Mouse (Mus musculus) liver, embryonic 13.5 days (tissue): ENCODE results near the gene Rbfox2. TPM values are rescaled to one million over a fixed set of nuclear protein-coding genes. Genes with fewer than 3 reads are reported as not detected.
A peak's percentile ranks its signal among the peaks of the same experiment; 100 is the strongest.

Experiments
- ATAC-seq: fragments of 200-750 bp; cut with Nextera tagmentation; 2 replicates; pipeline ENCODE4 v1.8.0; 2017; ENCODE audit warnings: low read depth, mild to moderate bottlenecking, moderate number of reproducible peaks, moderate library complexity
- DNase-seq: peaks from one replicate; pipeline ENCODE4 v3.0.0; 2022
- H3K27ac ChIP-seq: fragments of 300-500 bp; sonication (generic); 2 replicates; pipeline ENCODE4 v1.5.1; 2015; ENCODE audit warnings: moderate library complexity, mild to moderate bottlenecking, inconsistent platforms
- H3K27me3 ChIP-seq: fragments of 300-500 bp; sonication (generic); 2 replicates; pipeline ENCODE4 v1.6.1; 2015; ENCODE audit warnings: mild to moderate bottlenecking, inconsistent platforms
- H3K36me3 ChIP-seq: fragments of 300-500 bp; sonication (generic); 2 replicates; pipeline ENCODE4 v1.6.1; 2015; ENCODE audit warnings: mild to moderate bottlenecking, inconsistent platforms
- H3K4me1 ChIP-seq: fragments of 300-500 bp; sonication (generic); replicated peaks from 2 replicates; pipeline ENCODE4 v1.6.1; 2015; ENCODE audit warnings: inconsistent platforms
- H3K4me2 ChIP-seq: fragments of 300-500 bp; sonication (generic); 2 replicates; pipeline ENCODE4 v1.6.1; 2015; ENCODE audit warnings: inconsistent platforms, mild to moderate bottlenecking, moderate library complexity
- H3K4me3 ChIP-seq: fragments of 300-500 bp; sonication (generic); replicated peaks from 2 replicates; pipeline ENCODE4 v1.5.1; 2015; ENCODE audit warnings: mild to moderate bottlenecking, inconsistent platforms
- H3K9ac ChIP-seq: fragments of 300-500 bp; sonication (generic); 2 replicates; pipeline ENCODE4 v1.6.1; 2015; ENCODE audit warnings: mild to moderate bottlenecking, inconsistent platforms
- H3K9me3 ChIP-seq: fragments of 300-500 bp; sonication (generic); replicated peaks from 2 replicates; pipeline ENCODE4 v1.6.1; 2016; ENCODE audit warnings: inconsistent platforms
- WGBS: fragments of 180-500 bp; shearing (Covaris S2); methylation state at CpG from one replicate; pipeline ENCODE4 v1.1.7; 2015; ENCODE audit not compliant: insufficient replicate concordance; 5-methylcytosine and 5-hydroxymethylcytosine counted together
- polyA plus RNA-seq: library from polyadenylated mRNA; unstranded; fragments of >200 nt; fragmentation: Nextera tagmentation; extraction: Ambion mirVana; gene quantifications from 2 replicates; pipeline ENCODE4 v1.2.1, GENCODE M21; 2015

The Rbfox2 gene
- polyA plus RNA-seq, 1 experiment from 2014 or later: 6.7 TPM

GRCm38 (mm10) chr15:77039211-77039700 is 267.5 kb downstream of the Rbfox2 start:
- H3K9me3 ChIP-seq: no peaks in the 10 kb centered on the region
- peaks cover 5% of the 10 kb centered on the region; the same call in 1 of the 2 replicates for H3K27me3 ChIP-seq
- no peak overlapping the region for H3K4me2 ChIP-seq
- no peaks in the 10 kb centered on the region for H3K36me3 ChIP-seq
- DNase-seq (no peak), ATAC-seq (no peak)
- H3K27ac ChIP-seq: no peak overlapping the region
- WGBS: 67% methylated on average over 8 of the region's 9 CpGs
- no peak overlapping the region for H3K4me3 ChIP-seq
- peaks cover 17% of the 10 kb centered on the region for H3K4me1 ChIP-seq
- no peak overlapping the region for H3K9ac ChIP-seq

- Histone ChIP-seq H3K27me3 (peaks cover 10% of the 10 kb centered on the region), H3K4me2 (no peak overlapping the region), H3K4me3 (no peak overlapping the region), H3K9ac (no peak overlapping the region), H3K27ac (peak overlapping the region; percentile 61), H3K36me3 (no peaks in the 10 kb centered on the region), H3K4me1 (peaks cover 17% of the 10 kb centered on the region), H3K9me3 (no peaks in the 10 kb centered on the region)
- DNase-seq (no peak), ATAC-seq (no peak)
- 21% methylated on average over 11 of the region's 11 CpGs for WGBS
Measured at GRCm38 (mm10) chr15:77037278-77038161, 269.3 kb downstream of the Rbfox2 start.

GRCm38 (mm10) chr15:77036989-77037277 is 269.9 kb downstream of the Rbfox2 start:
- no peak overlapping the region for H3K4me2 ChIP-seq
- 55% methylated on average over 2 of the region's 2 CpGs for WGBS

GRCm38 (mm10) chr15:77036320-77036988 is 270.4 kb downstream of the Rbfox2 start:
- 62% methylated on average over 11 of the region's 11 CpGs for WGBS
- ATAC-seq: no peak
- no peak overlapping the region for H3K9ac ChIP-seq

More at GRCm38 (mm10) chr15:77036989-77037277, 269.9 kb downstream of the Rbfox2 start:
- peak overlapping the region; percentile 61 for H3K27ac ChIP-seq
- peaks cover 10% of the 10 kb centered on the region for H3K27me3 ChIP-seq
- H3K4me1 ChIP-seq: peaks cover 17% of the 10 kb centered on the region
- no peaks in the 10 kb centered on the region for H3K9me3 ChIP-seq
- no peaks in the 10 kb centered on the region for H3K36me3 ChIP-seq
- H3K4me3 ChIP-seq: no peak overlapping the region
- DNase-seq: no peak
- ATAC-seq: no peak
- H3K9ac ChIP-seq: no peak overlapping the region

GRCm38 (mm10) chr15:77035643-77036042 is 271.2 kb downstream of the Rbfox2 start:
- H3K27me3 ChIP-seq: peaks cover 10% of the 10 kb centered on the region
- peaks cover 17% of the 10 kb centered on the region for H3K4me1 ChIP-seq
- no peaks in the 10 kb centered on the region for H3K9me3 ChIP-seq
- WGBS: 53% methylated on average over 3 of the region's 3 CpGs
- no peak for DNase-seq
- H3K27ac ChIP-seq: no peak overlapping the region
- H3K4me3 ChIP-seq: no peak overlapping the region
- no peaks in the 10 kb centered on the region for H3K36me3 ChIP-seq
- ATAC-seq: peak; percentile 46; the same call in 1 of the 2 replicates
- H3K4me2 ChIP-seq: no peak overlapping the region
- H3K9ac ChIP-seq: no peak overlapping the region

More at GRCm38 (mm10) chr15:77036320-77036988, 270.4 kb downstream of the Rbfox2 start:
- Histone ChIP-seq H3K4me1 (peaks cover 17% of the 10 kb centered on the region), H3K36me3 (no peaks in the 10 kb centered on the region), H3K4me3 (no peak overlapping the region), H3K4me2 (no peak overlapping the region), H3K27me3 (peaks cover 10% of the 10 kb centered on the region), H3K9me3 (no peaks in the 10 kb centered on the region), H3K27ac (peak overlapping the region; percentile 61; the same call in 1 of the 2 replicates)
- DNase-seq: no peak

- H3K36me3 ChIP-seq: no peaks in the 10 kb centered on the region
- H3K9ac ChIP-seq: no peak overlapping the region
- H3K9me3 ChIP-seq: no peaks in the 10 kb centered on the region
- 59% methylated on average over 6 of the region's 6 CpGs for WGBS
- DNase-seq (no peak), ATAC-seq (no peak)
- no peak overlapping the region for H3K4me2 ChIP-seq
- peaks cover 17% of the 10 kb centered on the region for H3K4me1 ChIP-seq
- peaks cover 10% of the 10 kb centered on the region for H3K27me3 ChIP-seq
- no peak overlapping the region for H3K27ac ChIP-seq
- no peak overlapping the region for H3K4me3 ChIP-seq
Measured at GRCm38 (mm10) chr15:77034526-77034925, 272.3 kb downstream of the Rbfox2 start.

- DNase-seq (no peak), ATAC-seq (no peak)
- H3K9ac ChIP-seq: no peak overlapping the region
- H3K4me3 ChIP-seq: no peak overlapping the region
- H3K4me2 ChIP-seq: no peak overlapping the region
- H3K27me3 ChIP-seq: peaks cover 5% of the 10 kb centered on the region
- peaks cover 11% of the 10 kb centered on the region for H3K4me1 ChIP-seq
- WGBS: 53% methylated on average over 3 of the region's 3 CpGs
- no peak overlapping the region for H3K27ac ChIP-seq
- no peaks in the 10 kb centered on the region for H3K9me3 ChIP-seq
- H3K36me3 ChIP-seq: no peaks in the 10 kb centered on the region
Measured at GRCm38 (mm10) chr15:77031271-77031670, 275.5 kb downstream of the Rbfox2 start.

GRCm38 (mm10) chr15:77029331-77029991 is 277.3 kb downstream of the Rbfox2 start:
- no peak overlapping the region for H3K4me2 ChIP-seq
- 30% methylated on average over 7 of the region's 7 CpGs for WGBS
- ATAC-seq: no peak

More at GRCm38 (mm10) chr15:77029331-77029991, 277.3 kb downstream of the Rbfox2 start:
- Histone ChIP-seq H3K4me3 (no peak overlapping the region), H3K9me3 (no peaks in the 10 kb centered on the region), H3K9ac (no peak overlapping the region), H3K4me1 (no peaks in the 10 kb centered on the region), H3K36me3 (no peaks in the 10 kb centered on the region), H3K27ac (no peak overlapping the region), H3K27me3 (peaks cover 5% of the 10 kb centered on the region)
- DNase-seq: no peak

Other genes with a start within 250 kb of the Rbfox2 start
- 0.17 and 0.27 TPM in 2 replicates for gene Apol7a, start 92.1 kb upstream of the Rbfox2 start, polyA plus RNA-seq
- 0.06 TPM in 2 replicates for gene Apol9a, start 104.1 kb upstream of the Rbfox2 start, polyA plus RNA-seq
- gene Apol7b, start 140.5 kb upstream of the Rbfox2 start, polyA plus RNA-seq: not detected in 2 replicates
- 0.05 and 0.10 TPM in 2 replicates for gene Apol10a, start 170.0 kb upstream of the Rbfox2 start, polyA plus RNA-seq
- gene Apol11a, start 201.3 kb upstream of the Rbfox2 start, polyA plus RNA-seq: 0.15 and 0.38 TPM in 2 replicates
- gene Apol7c, start 226.3 kb upstream of the Rbfox2 start, polyA plus RNA-seq: not detected in 2 replicates